Mouse (Mus musculus) limb, embryonic 14.5 days (tissue): ENCODE measurements at regions not wholly inside any gene's neighbourhood (a gene's known extent, or its start where the extent isn't known, plus 50 kb on each side); places are given as distances from the start of the nearest gene placed in this dataset.
A peak's percentile ranks its signal among the peaks of the same experiment; 100 is the strongest.

ENCODE experiments used
- ATAC-seq: fragments of 200-750 bp; cut with Nextera tagmentation; 2 replicates; pipeline ENCODE4 v1.8.0; 2017; ENCODE audit warnings: low read depth, moderate number of reproducible peaks, moderate TSS enrichment; ENCODE audit not compliant: low FRiP score
- DNase-seq: peaks from one replicate; pipeline ENCODE4 v3.0.0-alpha.2; 2015; ENCODE audit warnings: low spot score
- H3K27ac ChIP-seq: fragments of 300-500 bp; sonication (generic); replicated peaks from 2 replicates; pipeline ENCODE4 v1.5.1; 2014; ENCODE audit warnings: low read depth, mild to moderate bottlenecking, low read length, moderate library complexity, mixed read lengths
- H3K27me3 ChIP-seq: fragments of 300-500 bp; sonication (generic); 2 replicates; pipeline ENCODE4 v1.6.1; 2014; ENCODE audit warnings: low read length, mixed read lengths; ENCODE audit not compliant: control insufficient read depth, insufficient read depth
- H3K36me3 ChIP-seq: fragments of 300-500 bp; sonication (generic); 2 replicates; pipeline ENCODE4 v1.6.1; 2014; ENCODE audit warnings: mild to moderate bottlenecking, low read length, moderate library complexity, mixed read lengths; ENCODE audit not compliant: control insufficient read depth, insufficient read depth
- H3K4me1 ChIP-seq: fragments of 300-500 bp; sonication (generic); 2 replicates; pipeline ENCODE4 v1.6.1; 2014; ENCODE audit warnings: antibody characterized with exemption, low read length, mixed read lengths; ENCODE audit not compliant: control insufficient read depth, insufficient read depth
- H3K4me2 ChIP-seq: fragments of 300-500 bp; sonication (generic); replicated peaks from 2 replicates; pipeline ENCODE4 v1.6.1; 2014; ENCODE audit warnings: low read depth, mild to moderate bottlenecking, low read length, moderate library complexity; ENCODE audit not compliant: severe bottlenecking
- H3K4me3 ChIP-seq: fragments of 300-500 bp; sonication (generic); replicated peaks from 2 replicates; pipeline ENCODE4 v1.5.1; 2014; ENCODE audit warnings: low read length
- H3K9ac ChIP-seq: fragments of 300-500 bp; sonication (generic); 2 replicates; pipeline ENCODE4 v1.6.1; 2014; ENCODE audit warnings: mild to moderate bottlenecking, low read depth, low read length, moderate library complexity; ENCODE audit not compliant: severe bottlenecking
- H3K9me3 ChIP-seq: fragments of 300-500 bp; sonication (generic); 2 replicates; pipeline ENCODE4 v1.6.1; 2016; ENCODE audit warnings: low read length; ENCODE audit not compliant: control insufficient read depth
- POLR2A ChIP-seq: fragments of 200-500 bp; IDR thresholded peaks from 2 replicates; pipeline ENCODE4 v1.8.0; 2012; ENCODE audit warnings: inconsistent platforms, mild to moderate bottlenecking, moderate library complexity, borderline replicate concordance; ENCODE audit not compliant: insufficient read depth, insufficient read length; ENCODE audit errors: extremely low read depth
- WGBS: fragments of 180-500 bp; shearing (Covaris S2); extraction: QIAGEN DNeasy Blood & Tissue Kit; methylation state at CpG from one replicate; pipeline ENCODE4 v1.1.7; 2014; 5-methylcytosine and 5-hydroxymethylcytosine counted together

- Histone ChIP-seq H3K9me3 (no peaks in the 10 kb centered on the region), H3K4me1 (no peaks in the 10 kb centered on the region), H3K4me2 (no peak overlapping the region), H3K9ac (no peak overlapping the region), H3K36me3 (no peaks in the 10 kb centered on the region), H3K27me3 (no peaks in the 10 kb centered on the region), H3K27ac (no peak overlapping the region), H3K4me3 (no peak overlapping the region)
- DNase-seq (no peak), ATAC-seq (no peak)
- 76% methylated on average over 3 of the region's 3 CpGs for WGBS
- TF ChIP-seq POLR2A: no peak
Measured at GRCm38 (mm10) chrX:112984668-112985067, 200.6 kb downstream of the Chm start.

GRCm38 (mm10) chrX:112984073-112984472 lies 201.2 kb downstream of the Chm start:
- no peaks in the 10 kb centered on the region for H3K9me3 ChIP-seq
- no peak for DNase-seq

GRCm38 (mm10) chrX:112978583-112978982 lies 206.7 kb downstream of the Chm start:
- no peaks in the 10 kb centered on the region for H3K36me3 ChIP-seq
- DNase-seq: peak; percentile 3
- no peak overlapping the region for H3K9ac ChIP-seq
- no peak for ATAC-seq
- no peak overlapping the region for H3K4me3 ChIP-seq
- H3K4me1 ChIP-seq: no peaks in the 10 kb centered on the region
- no peaks in the 10 kb centered on the region for H3K27me3 ChIP-seq
- H3K27ac ChIP-seq: no peak overlapping the region
- no peaks in the 10 kb centered on the region for H3K9me3 ChIP-seq
- no peak for TF ChIP-seq POLR2A
- WGBS: 63% methylated on average over 3 of the region's 3 CpGs
- H3K4me2 ChIP-seq: no peak overlapping the region

More at GRCm38 (mm10) chrX:112984073-112984472, 201.2 kb downstream of the Chm start:
- ATAC-seq: no peak
- H3K27me3 ChIP-seq: no peaks in the 10 kb centered on the region
- no peaks in the 10 kb centered on the region for H3K36me3 ChIP-seq
- no peak overlapping the region for H3K9ac ChIP-seq
- no peak overlapping the region for H3K4me3 ChIP-seq
- 62% methylated on average over 3 of the region's 3 CpGs for WGBS
- no peaks in the 10 kb centered on the region for H3K4me1 ChIP-seq
- TF ChIP-seq POLR2A: no peak
- H3K27ac ChIP-seq: no peak overlapping the region
- no peak overlapping the region for H3K4me2 ChIP-seq

GRCm38 (mm10) chrX:112964093-112964492 lies 221.2 kb downstream of the Chm start:
- no peak overlapping the region for H3K4me3 ChIP-seq
- 72% methylated on average over 3 of the region's 3 CpGs for WGBS
- H3K36me3 ChIP-seq: no peaks in the 10 kb centered on the region
- no peak overlapping the region for H3K27ac ChIP-seq
- DNase-seq: no peak
- H3K27me3 ChIP-seq: no peaks in the 10 kb centered on the region
- no peak for TF ChIP-seq POLR2A
- no peaks in the 10 kb centered on the region for H3K4me1 ChIP-seq
- ATAC-seq: no peak
- no peaks in the 10 kb centered on the region for H3K9me3 ChIP-seq
- no peak overlapping the region for H3K9ac ChIP-seq
- no peak overlapping the region for H3K4me2 ChIP-seq

- H3K27ac ChIP-seq: no peak overlapping the region
- H3K27me3 ChIP-seq: no peaks in the 10 kb centered on the region
- H3K9ac ChIP-seq: no peak overlapping the region
- H3K4me1 ChIP-seq: no peaks in the 10 kb centered on the region
- DNase-seq (peak; percentile 5), ATAC-seq (no peak)
- H3K36me3 ChIP-seq: no peaks in the 10 kb centered on the region
- 44% methylated on average over 1 of the region's 1 CpGs for WGBS
- no peak for TF ChIP-seq POLR2A
- no peak overlapping the region for H3K4me3 ChIP-seq
- H3K4me2 ChIP-seq: no peak overlapping the region
- no peaks in the 10 kb centered on the region for H3K9me3 ChIP-seq
Measured at GRCm38 (mm10) chrX:112949792-112950191, 235.5 kb downstream of the Chm start.

- 81% methylated on average over 4 of the region's 4 CpGs for WGBS
- Histone ChIP-seq H3K4me3 (no peak overlapping the region), H3K4me2 (no peak overlapping the region), H3K27ac (no peak overlapping the region), H3K9me3 (no peaks in the 10 kb centered on the region), H3K9ac (no peak overlapping the region), H3K4me1 (no peaks in the 10 kb centered on the region), H3K27me3 (no peaks in the 10 kb centered on the region), H3K36me3 (no peaks in the 10 kb centered on the region)
- no peak for DNase-seq
- no peak for ATAC-seq
- no peak for TF ChIP-seq POLR2A
Measured at GRCm38 (mm10) chrX:112947521-112947920, 237.8 kb downstream of the Chm start.
